Mouse (Mus musculus) gastrocnemius, adult 18-20 months (tissue): ENCODE data around the gene N4bp3. TPM values are rescaled to one million over a fixed set of nuclear protein-coding genes. Genes with fewer than 3 reads are reported as not detected.
"Not testable (repeated sequence)": the region's sequence is repeated elsewhere in the genome, so short reads cannot be mapped to it uniquely, and the experiment has no call there.

Experiments used
- DNase-seq: peaks from one replicate; pipeline ENCODE4 v3.0.0; 2021; ENCODE audit warnings: low spot score
- long read RNA-seq, 2 experiments: library from polyadenylated mRNA; stranded (forward); transcript quantifications; one replicate each; pipeline ENCODE4 v2.0.0; 2021
- total RNA-seq, 2 experiments: library from RNA; stranded (reverse); gene quantifications; 2 replicates each; pipeline ENCODE4 v1.2.3; 2021

The N4bp3 gene
- 1 to 10 TPM; 2.0 to 2.6 TPM for total RNA-seq
- long read RNA-seq, experiment 1, transcript N4bp3-201 (5 exons, 2,367 nt), result major isoform, 9 of 12 reads
- long read RNA-seq, experiment 1, partial matches to known transcripts, result 1 of 12 reads
- long read RNA-seq, experiment 1, other reads (novel, unspliced or antisense), result 2 of 12 reads
- long read RNA-seq, experiment 2, partial matches to known transcripts, result 1 of 5 reads
- long read RNA-seq, experiment 2, other reads (novel, unspliced or antisense), result 0 of 5 reads

- peak; percentile 51 for DNase-seq
Observed at GRCm38 (mm10) chr11:51650691-51651515, at the start of gene N4bp3, which contains the start of gene D930048N14Rik. TSS of gene N4bp3 (minus strand) at chr11:51650842. TSS of gene D930048N14Rik (plus strand) at chr11:51650954.

GRCm38 (mm10) chr11:51694984-51695383 is 44.3 kb upstream of the N4bp3 start:
- no peak for DNase-seq

- not testable (repeated sequence) for DNase-seq
Observed at GRCm38 (mm10) chr11:51690597-51690996, 40.0 kb upstream of the N4bp3 start.

- no peak for DNase-seq
Observed at GRCm38 (mm10) chr11:51689343-51689742, 38.7 kb upstream of the N4bp3 start.

GRCm38 (mm10) chr11:51688330-51689328 is 38.0 kb upstream of the N4bp3 start, which contains the start of gene 0610009B22Rik:
TSS of gene 0610009B22Rik (minus strand) at chr11:51688874.
- DNase-seq, result peak; percentile 100

- DNase-seq, result no peak
Observed at GRCm38 (mm10) chr11:51681976-51682374, 31.3 kb upstream of the N4bp3 start.

- DNase-seq, result peak; percentile 90
Observed at GRCm38 (mm10) chr11:51681324-51681975, 30.8 kb upstream of the N4bp3 start.

GRCm38 (mm10) chr11:51679466-51679865 is 28.8 kb upstream of the N4bp3 start:
- no peak for DNase-seq

GRCm38 (mm10) chr11:51677737-51678418 is 27.2 kb upstream of the N4bp3 start:
- DNase-seq, result no peak

GRCm38 (mm10) chr11:51675386-51675785 is 24.7 kb upstream of the N4bp3 start:
- no peak for DNase-seq

- no peak for DNase-seq
Observed at GRCm38 (mm10) chr11:51673291-51673690, 22.6 kb upstream of the N4bp3 start.

GRCm38 (mm10) chr11:51671376-51671775 is 20.7 kb upstream of the N4bp3 start:
- no peak for DNase-seq

- DNase-seq, result no peak
Observed at GRCm38 (mm10) chr11:51670846-51671245, 20.2 kb upstream of the N4bp3 start.

GRCm38 (mm10) chr11:51664747-51665146 is 14.1 kb upstream of the N4bp3 start:
- not testable (repeated sequence) for DNase-seq

GRCm38 (mm10) chr11:51662632-51663031 is 12.0 kb upstream of the N4bp3 start:
- no peak for DNase-seq

- DNase-seq, result no peak
Observed at GRCm38 (mm10) chr11:51661867-51662365, 11.3 kb upstream of the N4bp3 start.

GRCm38 (mm10) chr11:51658705-51659104 is 8.1 kb upstream of the N4bp3 start:
- DNase-seq, result no peak

GRCm38 (mm10) chr11:51658291-51658690 is 7.6 kb upstream of the N4bp3 start:
- no peak for DNase-seq

- no peak for DNase-seq
Observed at GRCm38 (mm10) chr11:51656798-51657521, 6.3 kb upstream of the N4bp3 start.
